Mouse (Mus musculus) activated CD4-positive, CD25-positive, alpha-beta regulatory T cell, adult 4 months (primary cell): ENCODE measurements around the gene Cyp39a1. TPM values are rescaled to one million over a fixed set of nuclear protein-coding genes. Genes with fewer than 3 reads are reported as not detected.

Source experiments
- ATAC-seq: one replicate; pipeline ENCODE4 v1.8.0; 2017
- polyA plus RNA-seq, 2 experiments: library from polyadenylated mRNA; unstranded; fragments of 100-300 nt; shearing (Covaris generic); gene quantifications; one replicate each; pipeline ENCODE4 v1.2.1; 2017

Gene Cyp39a1
- 1 to 10 TPM in 1 of 2 experiments, under 1 TPM in 1; 0.61 to 1.2 TPM for polyA plus RNA-seq

DNA sequence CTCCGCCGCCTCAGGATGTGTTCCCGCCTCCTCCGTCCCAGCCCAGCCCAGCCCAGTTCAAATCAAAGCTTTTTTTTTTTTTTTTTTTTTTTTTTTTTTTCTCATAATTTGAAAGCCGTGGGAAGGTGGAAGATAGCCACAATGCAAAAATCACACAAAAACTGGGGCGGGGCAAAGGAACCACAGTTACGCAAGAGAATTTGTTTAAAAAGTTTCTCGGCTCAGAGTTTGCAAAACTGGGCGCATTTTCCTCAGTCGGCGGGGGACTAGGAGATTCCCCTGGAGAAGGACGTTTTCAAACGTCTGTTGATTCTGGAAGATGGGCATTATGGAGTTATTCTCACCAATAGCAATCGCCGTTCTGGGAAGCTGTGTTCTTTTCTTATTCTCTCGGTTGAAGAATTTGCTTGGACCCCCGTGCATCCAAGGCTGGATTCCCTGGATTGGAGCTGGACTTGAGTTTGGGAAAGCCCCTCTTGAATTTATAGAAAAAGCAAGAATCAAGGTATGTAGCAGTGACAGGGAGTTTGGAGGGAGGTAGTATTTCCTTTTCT lies at the start of gene Cyp39a1:
Gene Cyp39a1 (plus strand): TSS at position 136 of the 554 bp plus-strand sequence.
- ATAC-seq: no peak

DNA sequence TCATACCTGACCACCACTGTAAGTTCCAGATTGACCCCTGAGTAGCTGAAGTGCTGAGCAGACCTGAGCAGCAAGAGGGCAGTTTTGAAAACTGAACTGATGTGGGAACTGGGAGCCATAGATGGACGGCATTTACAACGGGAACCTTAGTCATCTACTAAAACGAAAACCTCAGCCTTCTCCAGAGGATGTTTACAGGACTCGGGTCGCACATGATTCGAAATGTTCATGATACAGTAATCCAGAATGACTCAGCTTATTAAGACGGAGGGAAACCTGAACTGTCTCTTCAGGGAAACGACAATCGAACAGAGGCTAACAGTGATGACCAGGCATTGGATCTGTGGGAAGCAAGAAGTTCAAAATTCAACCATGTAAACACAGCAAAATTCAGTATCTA lies 48.1 kb upstream of the Cyp39a1 start:
- no peak for ATAC-seq

DNA sequence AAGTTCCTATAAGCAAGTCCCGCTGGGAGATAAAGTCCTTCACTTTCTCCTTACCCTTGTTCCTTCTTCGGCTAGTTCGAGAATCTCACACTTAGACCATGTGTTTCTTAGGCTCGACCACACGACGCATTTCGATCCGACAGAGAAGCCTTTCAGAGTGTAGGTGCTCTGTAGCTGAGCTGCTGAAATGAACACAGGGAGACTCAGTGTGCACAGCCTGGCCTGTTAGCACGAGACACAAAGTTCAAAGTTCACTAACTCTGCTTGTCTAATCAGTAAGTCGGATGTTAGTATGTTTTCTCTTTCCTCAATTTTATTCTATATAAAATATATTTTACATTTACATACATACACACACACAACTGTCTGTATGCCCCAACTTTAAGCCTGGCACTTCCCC lies 45.1 kb upstream of the Cyp39a1 start:
- ATAC-seq: no peak

DNA sequence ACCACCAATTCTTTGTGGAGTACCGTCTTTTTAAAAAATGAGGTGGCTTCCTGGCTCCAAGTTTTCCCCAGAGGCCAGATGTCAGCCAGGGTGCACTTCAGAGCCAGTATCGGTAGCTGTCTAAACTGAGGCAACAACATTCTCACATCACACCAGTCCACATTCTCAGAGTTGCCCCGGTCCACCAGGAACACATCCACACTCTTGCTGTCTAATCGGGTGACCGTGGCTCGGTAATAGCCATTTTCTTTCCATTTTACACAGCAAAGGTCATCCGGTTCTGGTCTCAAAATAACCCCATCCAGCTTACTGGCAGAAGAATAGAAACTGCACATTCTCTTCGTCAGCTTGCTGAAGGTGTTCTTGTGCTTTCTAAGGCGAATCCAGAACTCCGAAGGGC lies 39.0 kb upstream of the Cyp39a1 start:
- no peak for ATAC-seq

DNA sequence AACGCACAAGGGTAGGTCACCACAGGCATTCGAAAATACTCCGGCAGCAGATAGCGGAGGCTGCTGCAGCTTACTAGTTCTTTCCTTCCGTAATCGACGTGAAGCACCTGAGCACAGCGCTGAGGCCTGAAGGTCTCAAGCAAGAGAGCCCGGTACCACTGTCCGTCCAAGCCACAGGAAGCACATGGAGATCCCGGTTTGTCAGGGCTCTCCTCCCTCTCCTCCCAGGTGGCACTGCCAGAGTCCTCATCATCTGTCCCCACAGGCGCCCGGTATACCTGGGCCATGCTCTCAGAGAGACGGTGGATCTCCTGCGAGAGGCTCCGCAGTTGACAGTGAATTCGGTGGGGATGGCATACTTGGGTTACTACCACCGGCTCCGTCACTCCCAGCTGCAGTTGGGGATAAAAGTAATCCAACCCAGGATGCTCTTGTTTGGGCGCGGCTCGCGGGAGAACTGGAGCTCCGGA lies 38.2 kb upstream of the Cyp39a1 start:
- no peak for ATAC-seq

DNA sequence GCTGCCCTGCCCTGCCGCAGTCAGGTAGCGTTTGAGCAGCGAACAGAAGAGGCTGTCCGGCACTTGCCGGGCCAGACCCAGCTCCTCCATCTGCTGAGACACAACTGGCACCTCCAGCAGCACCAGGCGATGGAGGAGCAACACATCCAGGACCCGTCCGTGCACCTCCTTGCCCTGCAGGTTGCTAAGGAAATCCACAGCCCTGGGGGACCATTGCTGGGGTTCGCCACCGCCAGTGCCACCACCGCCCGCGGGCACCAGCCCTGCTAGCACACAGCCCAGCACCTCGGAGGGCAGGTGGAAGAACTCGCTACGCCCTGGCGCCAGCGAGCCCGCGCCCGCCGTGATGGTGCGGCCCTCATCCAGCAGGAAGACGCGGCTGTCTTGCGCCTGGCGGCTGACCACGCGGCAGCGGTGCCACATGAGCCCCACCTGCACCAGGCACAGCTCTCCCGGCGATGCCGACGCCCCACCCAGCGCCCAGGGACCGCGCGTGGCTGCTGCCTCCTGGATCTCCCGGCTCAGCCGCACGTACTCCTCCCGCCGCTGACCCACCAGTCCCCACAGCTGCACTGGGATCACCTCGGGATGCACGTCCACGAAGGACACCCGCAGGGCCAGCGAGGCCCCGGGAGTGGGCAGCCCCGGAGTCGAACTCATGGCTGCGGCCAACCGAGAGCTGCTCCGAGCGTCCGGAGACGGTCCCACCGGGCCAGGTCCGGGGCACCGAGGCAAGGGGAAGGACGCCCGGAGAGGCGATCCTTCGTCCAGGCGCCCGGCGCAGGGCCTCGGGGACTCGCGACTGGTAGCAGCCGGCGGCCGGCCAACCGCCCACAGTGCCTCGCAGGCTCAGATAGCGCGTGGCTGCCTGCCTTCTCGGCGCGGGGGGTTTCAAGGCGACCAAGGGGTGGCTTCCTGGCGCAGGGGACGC lies 37.5 kb upstream of the Cyp39a1 start, which contains the start of gene Tdrd6:
Gene Tdrd6 (minus strand): TSS at position 804 of the 931 bp plus-strand sequence.
- no peak for ATAC-seq

DNA sequence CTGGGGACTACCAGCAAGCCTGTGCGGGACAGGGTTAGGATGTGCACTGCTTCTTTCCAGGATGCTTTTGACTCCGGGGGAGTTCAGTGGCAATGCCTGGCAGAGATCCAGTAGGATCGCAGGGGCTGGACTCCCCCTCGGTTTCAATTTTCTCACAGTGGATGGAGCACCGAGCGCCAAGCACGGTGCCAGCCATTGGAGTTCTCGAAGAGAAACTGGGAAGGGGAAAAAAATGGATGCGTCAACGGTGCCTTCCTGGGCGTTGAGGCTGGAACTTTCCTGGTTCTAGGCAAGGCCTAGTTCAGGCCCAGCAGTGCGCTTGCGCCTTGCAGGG lies 36.8 kb upstream of the Cyp39a1 start:
- ATAC-seq: no peak

DNA sequence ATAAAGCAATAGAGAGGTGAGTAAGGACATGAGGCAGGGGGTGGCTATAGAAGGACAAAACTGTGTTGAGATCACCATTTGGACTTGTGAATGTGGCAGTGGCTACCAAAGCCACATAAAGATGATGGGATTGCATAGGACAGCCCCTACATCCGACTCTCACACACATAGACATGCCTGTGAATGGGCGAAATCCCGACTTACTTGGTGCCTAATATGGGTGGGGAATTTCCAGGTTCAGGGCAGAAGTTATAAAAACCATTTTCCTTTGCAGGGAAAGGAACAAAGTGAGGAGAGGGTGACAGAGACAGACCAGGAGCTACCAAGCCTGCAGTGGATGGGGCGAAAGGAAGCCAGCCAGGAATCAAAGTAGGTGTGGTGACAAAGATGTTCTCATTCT lies 30.1 kb upstream of the Cyp39a1 start:
- no peak for ATAC-seq

DNA sequence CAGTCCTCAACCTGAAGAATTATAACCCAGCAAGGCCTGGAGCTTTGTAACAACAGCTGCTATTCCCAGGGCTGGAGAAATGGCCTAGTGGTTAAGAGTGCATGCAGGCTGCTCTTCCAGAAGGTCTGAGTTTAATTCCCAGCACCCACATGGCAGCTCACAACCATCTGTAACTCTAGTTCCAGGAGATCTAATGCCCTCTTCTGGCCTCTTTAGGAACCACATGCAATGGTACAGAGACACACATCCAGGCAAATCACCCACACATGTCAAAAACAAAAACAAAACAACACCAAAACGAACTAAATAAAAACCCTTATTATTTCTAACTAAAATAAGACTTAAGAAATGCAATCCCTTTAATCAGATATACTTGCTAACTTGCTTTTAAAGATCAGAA lies 26.4 kb upstream of the Cyp39a1 start:
- no peak for ATAC-seq

DNA sequence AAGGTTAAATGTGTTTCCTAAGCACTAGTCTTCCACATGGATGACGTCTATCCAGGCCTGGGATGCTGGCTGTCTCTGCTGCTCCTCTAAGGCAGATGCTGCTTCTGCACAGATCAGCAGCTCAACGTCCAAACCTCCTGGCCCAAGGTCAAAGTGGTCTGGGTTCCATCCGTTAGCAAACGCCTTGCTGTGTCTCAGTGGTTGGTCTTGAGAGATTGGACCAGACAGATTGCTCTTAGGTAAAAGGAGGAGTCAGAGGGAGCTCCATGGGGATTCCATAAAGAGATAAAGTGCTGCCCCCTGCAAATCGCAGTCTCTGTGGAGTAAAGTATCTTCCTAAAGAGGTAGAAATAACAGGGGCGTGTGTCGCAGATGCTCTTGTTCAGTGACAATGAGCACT lies 24.0 kb upstream of the Cyp39a1 start:
- no peak for ATAC-seq

DNA sequence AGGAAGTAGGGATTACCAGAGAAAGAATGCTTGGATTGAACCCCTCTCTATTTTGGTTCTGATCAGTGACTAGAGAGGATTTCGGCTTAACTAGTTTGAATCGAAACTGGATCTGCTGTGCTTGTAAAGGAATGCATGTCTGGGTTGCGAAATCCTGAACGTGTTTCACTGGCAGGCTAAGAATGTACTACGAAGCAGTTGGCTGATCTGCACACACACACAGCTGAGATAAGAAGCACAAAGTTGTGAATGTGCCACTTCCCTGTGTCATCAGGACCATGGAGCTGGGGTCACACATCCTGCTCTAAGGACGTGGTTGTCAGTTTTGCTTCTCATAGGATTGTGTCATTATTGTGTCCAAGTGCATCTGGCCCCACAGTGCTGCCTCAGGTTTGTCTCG lies 22.9 kb upstream of the Cyp39a1 start:
- no peak for ATAC-seq

DNA sequence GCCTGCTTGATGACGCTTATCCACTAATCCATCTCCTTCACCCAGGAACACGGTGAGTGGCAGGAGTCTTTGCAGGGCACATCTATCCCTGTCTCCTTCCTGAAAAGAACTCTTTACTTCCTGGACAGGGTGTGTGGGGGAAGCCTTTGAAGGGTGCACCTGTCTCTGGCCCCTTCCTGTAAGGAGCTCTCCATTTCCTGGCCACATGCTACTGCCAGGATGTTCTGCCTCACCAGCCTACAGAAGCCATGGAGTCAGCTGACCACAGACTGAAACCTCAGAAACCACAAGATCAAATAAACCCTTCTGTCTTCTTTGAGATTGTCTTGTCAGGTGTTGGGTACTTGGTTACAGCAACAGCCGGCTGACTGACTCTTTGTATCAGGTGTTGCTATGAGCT lies 22.1 kb upstream of the Cyp39a1 start:
- ATAC-seq: no peak

DNA sequence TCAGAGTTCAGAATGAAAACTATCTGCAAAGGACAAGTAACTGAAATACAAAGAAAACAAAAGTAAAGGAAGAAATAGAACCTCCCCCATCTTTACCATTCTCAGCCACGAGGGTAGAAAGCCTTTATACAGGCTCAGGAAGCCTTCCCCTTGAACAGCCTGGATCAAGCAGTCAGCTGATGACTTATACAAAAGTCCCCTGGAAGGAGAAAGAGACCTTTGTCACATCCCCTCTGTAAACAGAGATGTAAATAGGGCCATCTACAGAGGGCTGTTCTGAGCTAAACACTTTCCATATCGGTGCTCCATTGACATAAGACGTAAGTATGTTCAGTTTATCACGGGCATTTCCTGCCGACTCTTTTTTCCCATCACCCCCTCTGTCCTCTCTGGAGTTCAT lies 20.3 kb upstream of the Cyp39a1 start:
- no peak for ATAC-seq

DNA sequence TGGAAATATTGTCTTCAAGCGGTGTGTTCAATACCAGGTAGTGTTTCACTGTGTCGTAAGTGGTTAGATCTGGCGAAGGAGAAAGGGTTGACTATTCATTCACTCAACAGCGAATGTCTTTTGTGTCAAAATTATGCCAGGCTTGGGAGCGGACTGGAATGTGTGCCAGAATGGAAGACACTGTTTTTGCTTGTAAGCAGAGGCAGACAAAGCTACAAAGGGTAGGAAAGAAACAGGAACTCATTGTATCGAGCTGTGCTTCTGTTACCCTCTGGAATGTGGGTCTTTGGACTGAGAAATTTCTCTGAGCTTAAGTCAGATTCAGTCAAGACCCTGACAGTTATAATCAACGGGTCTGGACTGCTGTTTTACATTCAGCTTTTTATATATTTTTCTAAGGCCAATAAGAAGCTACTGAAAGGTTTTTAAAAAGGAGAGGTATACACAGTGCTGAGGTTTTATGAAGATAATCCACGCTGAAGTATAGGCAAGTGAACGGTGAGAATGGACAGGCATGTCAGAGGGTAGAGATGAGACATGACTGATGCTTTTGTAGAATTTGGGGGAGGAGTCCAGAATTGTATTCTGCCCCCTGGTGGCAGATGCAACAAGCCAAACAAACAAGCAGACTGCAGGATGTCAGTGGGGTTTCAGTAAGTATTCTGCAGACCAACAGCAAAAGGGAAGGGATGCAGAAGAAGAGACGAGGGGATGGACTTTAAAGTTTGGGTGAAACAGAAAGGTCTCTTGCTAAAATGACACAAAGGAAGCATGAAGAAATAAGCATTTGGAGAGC lies 17.4 kb upstream of the Cyp39a1 start:
- no peak for ATAC-seq

DNA sequence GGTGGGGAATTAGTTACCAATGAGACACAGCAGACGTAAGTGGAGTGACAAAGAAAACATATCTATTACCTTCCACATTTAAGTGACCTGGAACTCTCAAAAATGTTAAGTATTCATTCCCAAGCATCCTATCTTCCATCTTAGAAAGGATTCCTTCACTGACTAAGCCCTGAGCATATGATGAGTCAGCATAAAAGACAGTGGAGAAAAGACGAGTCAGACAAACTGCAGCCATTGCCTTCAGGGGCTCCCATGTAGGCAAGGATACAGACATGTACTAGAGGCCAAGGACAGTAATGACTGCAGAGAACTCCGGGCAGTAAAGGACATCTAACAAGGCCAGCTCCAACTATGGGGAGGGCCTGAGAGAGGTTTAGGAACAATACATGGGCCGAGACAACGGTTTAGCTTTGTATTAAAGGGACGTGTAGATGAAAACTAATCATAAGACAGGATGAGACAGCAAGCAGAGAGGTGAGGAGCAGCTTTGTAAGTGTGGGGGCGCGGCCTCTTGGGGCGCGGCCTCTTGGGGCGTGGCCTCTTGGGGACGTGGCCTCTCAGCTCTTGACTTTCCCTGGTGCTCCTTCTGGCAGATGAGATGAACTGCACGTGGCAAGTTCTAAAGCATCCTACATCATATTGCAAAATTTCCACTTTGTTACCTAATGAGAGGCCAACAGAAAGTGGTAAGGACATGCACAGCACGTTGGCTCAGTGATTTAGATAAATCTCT lies 15.7 kb upstream of the Cyp39a1 start:
- no peak for ATAC-seq

DNA sequence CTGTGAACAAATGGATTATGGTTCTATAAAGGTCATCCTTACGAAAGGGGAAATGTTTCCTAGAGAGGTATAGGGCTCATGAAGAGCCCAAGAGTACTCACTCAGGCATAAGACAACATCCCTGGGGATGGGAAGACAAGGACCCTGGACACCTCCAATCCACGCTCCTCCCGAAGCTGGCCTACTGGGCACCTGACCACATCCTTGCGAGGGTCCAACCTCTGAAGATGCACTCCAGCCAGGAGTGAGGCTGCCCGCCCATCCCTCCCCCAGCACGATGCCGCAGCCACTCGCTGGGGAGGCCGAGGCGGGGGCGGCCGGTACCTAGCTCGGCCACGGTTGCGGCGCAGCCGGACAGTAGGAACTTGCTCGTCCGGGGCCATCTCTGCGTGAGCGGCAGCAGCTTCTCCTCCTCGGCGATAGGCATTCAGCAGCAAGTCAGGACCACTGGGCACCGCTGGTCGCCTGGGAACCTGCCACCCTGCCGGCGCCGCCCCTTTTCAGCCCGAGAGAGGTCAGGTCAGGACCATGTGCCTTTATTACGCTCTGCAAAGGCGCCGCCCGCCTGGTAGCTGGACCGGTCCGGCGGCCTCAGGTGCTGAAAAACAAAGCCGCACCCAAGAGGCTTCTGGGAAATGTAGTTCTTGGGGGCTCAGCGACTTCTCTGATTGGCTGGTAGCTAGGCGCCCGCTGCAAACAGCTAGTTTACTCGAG lies 492 bp upstream of the Cyp39a1 start, which contains the start of gene Slc25a27:
Gene Slc25a27 (minus strand): TSS at position 639 of the 714 bp plus-strand sequence.
- peak; percentile 98 for ATAC-seq

DNA sequence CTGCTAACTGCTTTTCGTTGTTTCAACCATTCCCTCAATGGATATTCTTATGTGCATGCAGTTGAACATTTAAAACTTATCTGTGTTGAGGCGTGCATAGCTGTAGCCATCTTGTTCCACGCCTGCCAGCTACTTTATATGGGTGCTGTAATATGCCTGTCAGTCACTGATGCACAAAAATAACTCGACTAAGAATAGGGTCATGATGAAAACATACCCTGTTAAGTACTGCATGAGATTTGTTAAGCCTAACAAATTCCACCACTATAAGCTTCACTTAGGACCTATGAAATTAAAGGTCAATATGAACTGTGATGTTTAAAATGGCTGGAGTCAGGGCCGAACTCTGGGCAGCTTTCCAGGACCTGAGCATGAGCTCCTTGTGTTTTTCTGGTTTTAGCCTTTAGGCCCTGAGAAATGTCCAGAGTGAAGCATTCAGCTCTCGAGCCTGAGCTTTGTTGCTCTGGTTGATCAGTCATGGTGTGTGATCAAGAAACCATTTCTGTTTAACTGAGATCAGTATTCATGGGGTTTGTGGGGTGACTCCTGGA lies 2.0 kb downstream of the Cyp39a1 start:
- no peak for ATAC-seq

DNA sequence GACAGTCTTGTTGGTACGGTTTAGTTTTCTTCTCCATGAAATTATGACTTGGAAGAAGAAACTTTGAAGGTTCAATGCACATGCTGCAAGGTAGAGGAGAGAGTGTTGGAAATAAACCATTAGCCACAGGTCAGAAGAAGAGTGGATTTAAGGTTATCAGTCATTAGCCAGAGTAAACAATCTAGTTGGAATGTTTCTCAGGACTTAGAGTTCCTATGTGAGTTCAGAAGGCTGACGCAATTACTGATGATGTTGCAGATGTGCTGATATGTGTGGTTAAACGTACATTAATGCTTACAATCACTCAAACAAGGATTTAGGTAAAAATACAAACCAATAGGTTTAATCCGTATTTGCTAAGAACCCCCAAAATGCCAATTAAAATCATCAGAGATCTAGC lies 4.7 kb downstream of the Cyp39a1 start:
- ATAC-seq: no peak

DNA sequence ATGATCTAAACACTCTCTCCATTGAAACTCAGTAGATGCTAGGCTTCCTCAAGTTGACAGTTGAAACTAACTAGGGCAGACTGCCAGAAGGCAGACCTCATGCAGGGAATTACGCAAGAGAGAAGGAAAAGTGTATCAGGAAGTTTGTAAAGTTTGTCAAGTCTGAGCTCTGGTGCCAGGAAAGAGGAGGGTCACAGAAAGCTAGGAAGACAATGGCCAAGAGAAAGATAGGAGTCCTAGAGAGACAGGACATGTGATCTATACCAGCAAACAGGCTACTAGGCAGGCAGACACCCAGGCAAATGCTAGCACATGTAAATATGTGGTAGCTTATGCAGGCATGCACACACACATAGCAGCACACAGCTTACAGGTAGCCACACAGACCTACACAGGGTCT lies 8.0 kb downstream of the Cyp39a1 start:
- no peak for ATAC-seq

DNA sequence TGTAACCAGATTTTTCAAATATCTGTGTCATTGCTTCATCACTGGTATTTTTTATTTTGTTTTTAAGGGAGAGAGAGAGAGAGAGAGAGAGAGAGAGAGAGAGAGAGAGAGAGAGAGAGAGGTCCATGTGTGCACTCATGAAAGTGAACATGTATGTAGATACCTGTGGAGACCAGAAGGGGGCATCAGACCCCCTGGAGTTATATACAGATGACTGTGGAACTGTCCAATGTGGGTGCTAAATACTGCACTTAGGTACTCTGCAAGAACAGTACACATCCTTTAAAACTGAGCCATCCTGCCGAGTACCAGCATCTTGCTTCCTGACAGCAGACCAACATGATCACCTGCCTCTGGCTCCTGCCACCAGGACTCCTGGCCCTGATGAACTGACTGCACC lies 9.0 kb downstream of the Cyp39a1 start:
- no peak for ATAC-seq

DNA sequence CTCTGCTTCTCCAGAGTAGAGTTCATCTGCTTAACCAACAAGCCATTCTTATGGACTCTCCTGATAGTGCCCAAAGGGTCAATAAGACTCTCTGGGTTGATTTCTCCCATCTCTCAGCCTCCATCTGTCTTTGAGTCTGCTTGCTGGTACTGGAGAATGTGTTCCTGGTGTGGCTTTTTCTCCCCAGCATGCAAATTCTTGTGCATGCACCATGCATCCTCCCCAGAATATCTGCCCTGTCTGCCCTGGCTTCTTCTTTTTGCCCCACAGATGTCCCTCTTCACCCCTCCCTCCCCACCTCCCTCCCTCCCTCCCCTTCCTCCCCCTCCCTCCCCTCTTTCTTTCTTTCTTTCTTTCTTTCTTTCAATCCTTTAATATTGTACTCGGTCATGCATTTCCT lies 10.1 kb downstream of the Cyp39a1 start:
- no peak for ATAC-seq

DNA sequence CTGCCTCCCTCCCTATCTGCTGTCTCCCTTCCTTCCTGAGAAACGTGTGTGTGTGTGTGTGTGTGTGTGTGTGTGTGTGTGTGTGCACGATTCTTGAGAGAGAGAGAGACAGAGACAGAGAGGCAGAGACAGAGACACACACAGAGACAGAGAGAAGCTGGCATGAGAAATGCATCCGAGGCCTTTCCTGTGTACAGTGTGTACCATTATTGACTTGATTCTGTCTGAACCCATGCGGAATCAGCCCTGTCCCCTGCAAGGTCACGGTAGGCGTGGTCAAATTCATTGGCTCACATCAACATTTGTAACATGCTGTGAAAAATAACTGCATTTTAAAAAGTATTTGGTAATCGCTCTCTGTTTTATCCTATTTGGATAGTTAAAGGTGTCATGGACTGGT lies 16.9 kb downstream of the Cyp39a1 start:
- ATAC-seq: no peak
